Mouse (Mus musculus): ENCODE data around the gene Gan. TPM values are rescaled to one million over a fixed set of nuclear protein-coding genes. Genes with fewer than 3 reads are reported as not detected.

The Gan gene
- polyA plus RNA-seq, 1 experiment from 2014 or later, result 0.60 TPM

DNA sequence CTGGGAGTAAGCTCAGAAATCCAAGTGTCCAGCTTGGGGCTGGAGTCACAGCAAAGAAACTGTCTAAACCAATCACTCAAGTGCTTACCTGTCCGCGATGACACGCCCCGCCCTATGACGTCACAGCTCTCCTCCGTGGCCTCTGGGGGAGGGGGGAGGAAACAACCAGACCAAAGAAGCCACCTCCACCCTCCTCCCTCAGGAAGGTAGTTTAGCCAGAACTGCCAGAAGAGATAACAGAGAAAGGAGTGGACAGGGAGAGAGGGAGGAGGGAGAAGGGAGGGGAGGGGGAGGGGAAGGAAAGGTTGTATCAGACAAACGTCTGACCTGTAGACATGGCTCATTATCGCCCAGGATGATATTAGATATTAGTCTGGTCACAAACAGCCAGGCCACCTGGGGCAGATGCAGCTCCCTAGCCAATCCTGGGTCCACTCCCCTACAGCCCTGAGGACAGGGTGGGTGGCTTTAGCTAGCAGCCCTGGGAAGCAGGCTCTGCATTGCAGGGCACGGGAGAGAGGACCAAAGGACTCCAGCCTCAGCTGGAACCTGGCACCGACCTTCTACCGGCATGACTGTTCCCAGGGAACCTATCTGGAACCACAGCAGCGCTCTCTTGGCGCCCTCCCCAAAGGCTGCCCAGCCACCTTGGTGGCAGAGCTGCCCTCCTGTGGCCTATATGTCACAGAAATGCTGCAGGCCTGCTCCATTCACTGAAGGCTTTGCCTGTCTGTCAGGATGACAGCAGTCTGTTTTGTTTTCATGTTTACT is 42.1 kb upstream of the Gan start:
- Histone ChIP-seq H3K9ac (replicated peaks) (no peak overlapping the region), H3K27me3 (ENCODE audit: insufficient read depth, low read length) (no peaks in the 10 kb centered on the region), H3K4me2 (ENCODE audit: low read depth, low read length) (peak overlapping the region; percentile 26; the same call in 1 of the 2 replicates), H3K36me3 (replicated peaks; ENCODE audit: insufficient read depth, low read length) (no peaks in the 10 kb centered on the region; the same call in 1 of the 2 replicates), H3K27ac (ENCODE audit: low read depth) (no peak overlapping the region), H3K9me3 (ENCODE audit: low read length) (no peaks in the 10 kb centered on the region), H3K4me1 (ENCODE audit: insufficient read depth) (peaks cover 6% of the 10 kb centered on the region), H3K4me3 (ENCODE audit: low read depth, low read length) (no peak overlapping the region)
- TF ChIP-seq CTCF (IDR thresholded peaks at IDR 0.05; ENCODE audit: low read depth), result peak; percentile 41
- no peak for TF ChIP-seq EP300 (IDR thresholded peaks at IDR 0.05; ENCODE audit: low read depth)
- ATAC-seq (peak; percentile 38; the same call in 1 of the 2 replicates), DNase-seq (peak; percentile 44)
- 19% methylated on average over 13 of the region's 13 CpGs for WGBS (ENCODE audit: insufficient replicate concordance)

DNA sequence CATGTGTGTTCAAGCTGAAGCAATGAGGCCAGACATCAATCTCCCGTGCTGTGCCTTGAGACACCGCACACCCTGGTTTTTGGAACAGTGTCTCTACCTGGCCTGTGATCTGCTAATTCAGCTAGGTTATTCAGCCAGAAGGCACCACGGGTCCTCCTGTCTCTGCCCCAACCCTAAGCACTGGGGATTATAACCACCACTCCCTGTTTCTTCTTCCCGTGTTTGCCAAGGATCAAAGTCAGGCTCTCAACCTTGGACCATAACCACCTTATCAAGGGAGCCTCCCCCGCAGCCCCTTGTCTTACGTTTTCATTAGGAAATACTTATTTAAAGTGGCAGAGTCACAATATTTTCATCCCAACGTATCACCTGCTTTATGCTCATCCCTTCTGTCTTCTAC is 41.4 kb upstream of the Gan start:
- DNase-seq (no peak), ATAC-seq (no peak)
- Histone ChIP-seq H3K27me3 (ENCODE audit: insufficient read depth, low read length) (no peaks in the 10 kb centered on the region), H3K4me2 (ENCODE audit: low read depth, low read length) (no peak overlapping the region), H3K9me3 (ENCODE audit: low read length) (no peaks in the 10 kb centered on the region), H3K9ac (replicated peaks) (no peak overlapping the region), H3K4me1 (ENCODE audit: insufficient read depth) (peaks cover 6% of the 10 kb centered on the region), H3K36me3 (replicated peaks; ENCODE audit: insufficient read depth, low read length) (no peaks in the 10 kb centered on the region; the same call in 1 of the 2 replicates), H3K4me3 (ENCODE audit: low read depth, low read length) (no peak overlapping the region), H3K27ac (ENCODE audit: low read depth) (no peak overlapping the region)
- TF ChIP-seq EP300 (IDR thresholded peaks at IDR 0.05; ENCODE audit: low read depth), result no peak
- no peak for TF ChIP-seq CTCF (IDR thresholded peaks at IDR 0.05; ENCODE audit: low read depth)
- WGBS (ENCODE audit: insufficient replicate concordance), result 65% methylated on average over 7 of the region's 7 CpGs

DNA sequence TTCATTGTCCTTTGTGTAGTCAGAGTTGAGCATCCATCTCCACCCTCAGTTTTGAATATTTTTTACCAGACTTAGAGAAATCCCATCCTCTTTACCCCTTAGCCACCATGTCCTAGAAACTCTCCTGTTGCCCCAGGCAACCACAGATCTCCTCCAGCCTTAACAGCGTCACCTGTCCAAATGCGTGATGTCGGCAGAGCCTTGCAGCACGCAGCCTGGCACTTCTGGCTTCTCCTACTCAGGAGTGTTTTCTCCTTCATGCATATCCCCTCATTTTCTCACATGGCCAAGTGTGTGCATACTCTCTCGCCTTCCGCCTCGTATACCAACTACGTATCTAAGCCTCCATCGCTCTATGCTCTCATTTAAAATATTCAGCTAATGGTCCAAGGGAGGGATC is 39.5 kb upstream of the Gan start:
- H3K4me3 ChIP-seq (ENCODE audit: low read depth, low read length), result no peak overlapping the region
- TF ChIP-seq CTCF (IDR thresholded peaks at IDR 0.05; ENCODE audit: low read depth) (no peak), EP300 (IDR thresholded peaks at IDR 0.05; ENCODE audit: low read depth) (no peak)
- no peak for ATAC-seq
- no peak overlapping the region for H3K27ac ChIP-seq (ENCODE audit: low read depth)
- no peak overlapping the region for H3K9ac ChIP-seq (replicated peaks)
- H3K4me2 ChIP-seq (ENCODE audit: low read depth, low read length), result no peak overlapping the region
- peaks cover 6% of the 10 kb centered on the region for H3K4me1 ChIP-seq (ENCODE audit: insufficient read depth)
- DNase-seq, result no peak
- no peaks in the 10 kb centered on the region for H3K9me3 ChIP-seq (ENCODE audit: low read length)
- no peaks in the 10 kb centered on the region for H3K27me3 ChIP-seq (ENCODE audit: insufficient read depth, low read length)
- no peaks in the 10 kb centered on the region; the same call in 1 of the 2 replicates for H3K36me3 ChIP-seq (replicated peaks; ENCODE audit: insufficient read depth, low read length)
- 90% methylated on average over 9 of the region's 9 CpGs for WGBS (ENCODE audit: insufficient replicate concordance)

DNA sequence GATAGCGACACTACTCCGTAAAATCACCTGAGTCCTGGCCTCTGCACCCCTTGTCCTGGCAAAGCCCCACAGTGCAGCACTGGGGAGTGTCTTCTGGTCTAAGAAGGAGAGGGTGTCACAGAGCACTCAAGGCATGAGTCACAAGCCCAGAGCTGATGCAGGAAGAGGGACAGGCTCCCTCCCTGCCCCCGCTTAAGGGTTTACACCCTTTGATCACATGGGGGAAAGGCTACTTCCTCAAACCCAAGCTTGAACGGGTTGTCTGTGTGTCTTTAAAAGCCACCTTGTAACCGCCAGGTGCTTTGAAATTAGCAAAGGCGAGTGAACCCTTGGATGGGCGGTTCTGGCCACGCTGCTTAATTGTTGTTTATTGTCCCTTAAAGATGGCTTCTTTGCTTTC is 36.7 kb upstream of the Gan start:
- Histone ChIP-seq H3K9ac (replicated peaks) (no peak overlapping the region), H3K27ac (ENCODE audit: low read depth) (no peak overlapping the region), H3K36me3 (replicated peaks; ENCODE audit: insufficient read depth, low read length) (no peaks in the 10 kb centered on the region; the same call in 1 of the 2 replicates), H3K4me1 (ENCODE audit: insufficient read depth) (no peaks in the 10 kb centered on the region), H3K27me3 (ENCODE audit: insufficient read depth, low read length) (no peaks in the 10 kb centered on the region), H3K4me2 (ENCODE audit: low read depth, low read length) (no peak overlapping the region), H3K9me3 (ENCODE audit: low read length) (no peaks in the 10 kb centered on the region), H3K4me3 (ENCODE audit: low read depth, low read length) (no peak overlapping the region)
- no peak for TF ChIP-seq EP300 (IDR thresholded peaks at IDR 0.05; ENCODE audit: low read depth)
- TF ChIP-seq CTCF (IDR thresholded peaks at IDR 0.05; ENCODE audit: low read depth), result no peak
- ATAC-seq, result no peak
- DNase-seq, result peak; percentile 22
- 46% methylated on average over 8 of the region's 8 CpGs for WGBS (ENCODE audit: insufficient replicate concordance)

DNA sequence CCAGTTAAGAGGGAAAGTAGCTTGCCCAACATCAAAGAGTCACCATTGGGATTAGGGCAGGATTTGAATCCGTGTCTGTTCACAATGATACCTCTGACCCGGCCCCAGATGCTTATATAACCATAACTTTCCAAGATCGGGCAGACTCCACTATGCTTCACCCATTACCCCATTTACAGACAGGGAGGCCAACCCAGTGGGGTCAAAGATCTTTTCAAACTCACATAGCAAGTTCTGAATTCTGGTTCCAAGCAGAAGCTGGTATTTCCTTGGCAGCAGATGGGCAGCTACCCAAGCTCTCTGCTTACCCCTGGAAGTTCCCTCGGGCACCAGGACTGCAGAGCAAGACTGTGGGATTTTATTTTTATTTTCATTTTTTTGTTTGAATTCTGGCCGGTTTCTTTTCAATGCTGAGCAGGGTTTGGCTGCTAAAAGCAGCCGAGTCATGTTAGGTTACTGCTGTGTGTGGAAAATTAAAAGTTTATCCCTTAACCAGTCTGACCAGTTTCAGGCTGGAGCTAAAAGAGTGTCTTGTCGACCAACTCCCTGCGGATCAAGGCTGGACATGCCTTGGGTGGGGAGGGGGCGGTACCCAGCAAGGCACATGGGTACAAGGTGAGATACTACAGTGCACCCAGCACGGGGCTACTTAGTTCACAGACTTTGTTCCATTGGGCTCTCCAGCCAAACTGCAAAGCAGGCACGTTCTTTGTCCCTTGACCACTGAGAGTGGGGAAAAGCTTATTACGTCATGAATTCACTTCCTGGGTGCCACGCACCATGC is 33.9 kb upstream of the Gan start:
- Histone ChIP-seq H3K4me3 (ENCODE audit: low read depth, low read length) (no peak overlapping the region), H3K27me3 (ENCODE audit: insufficient read depth, low read length) (no peaks in the 10 kb centered on the region), H3K27ac (ENCODE audit: low read depth) (no peak overlapping the region), H3K4me1 (ENCODE audit: insufficient read depth) (no peaks in the 10 kb centered on the region), H3K36me3 (replicated peaks; ENCODE audit: insufficient read depth, low read length) (no peaks in the 10 kb centered on the region; the same call in 1 of the 2 replicates), H3K9ac (replicated peaks) (no peak overlapping the region), H3K9me3 (ENCODE audit: low read length) (no peaks in the 10 kb centered on the region), H3K4me2 (ENCODE audit: low read depth, low read length) (no peak overlapping the region)
- TF ChIP-seq CTCF (IDR thresholded peaks at IDR 0.05; ENCODE audit: low read depth) (no peak), EP300 (IDR thresholded peaks at IDR 0.05; ENCODE audit: low read depth) (no peak)
- DNase-seq (no peak), ATAC-seq (no peak)
- WGBS (ENCODE audit: insufficient replicate concordance), result 65% methylated on average over 13 of the region's 13 CpGs

DNA sequence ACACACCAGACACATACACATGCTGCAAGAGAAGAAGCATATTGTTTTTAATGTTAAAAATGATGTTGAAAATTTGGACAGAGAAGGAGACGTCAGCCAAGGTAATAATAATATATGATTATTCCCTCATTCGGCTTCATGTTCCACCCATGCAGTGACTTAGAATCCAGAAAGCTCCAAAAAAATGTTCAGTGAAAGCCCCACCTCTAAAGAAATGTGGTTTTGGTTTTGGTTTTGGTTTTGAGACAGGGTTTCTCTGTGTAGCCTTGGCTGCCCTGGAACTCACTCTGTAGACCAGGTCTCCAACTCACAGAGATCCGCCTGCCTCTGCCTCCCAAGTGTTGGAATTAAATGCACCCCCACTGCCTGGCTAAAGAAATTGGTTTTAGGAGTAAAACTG is 32.1 kb upstream of the Gan start:
- no peak for ATAC-seq
- 75% methylated on average over 3 of the region's 3 CpGs for WGBS (ENCODE audit: insufficient replicate concordance)

More for the DNA sequence above, 32.1 kb upstream of the Gan start:
- no peaks in the 10 kb centered on the region for H3K4me1 ChIP-seq (ENCODE audit: insufficient read depth)
- no peak overlapping the region for H3K4me3 ChIP-seq (ENCODE audit: low read depth, low read length)
- H3K4me2 ChIP-seq (ENCODE audit: low read depth, low read length), result no peak overlapping the region
- TF ChIP-seq EP300 (IDR thresholded peaks at IDR 0.05; ENCODE audit: low read depth) (no peak), CTCF (IDR thresholded peaks at IDR 0.05; ENCODE audit: low read depth) (no peak)
- no peak overlapping the region for H3K9ac ChIP-seq (replicated peaks)
- no peak overlapping the region for H3K27ac ChIP-seq (ENCODE audit: low read depth)
- no peaks in the 10 kb centered on the region for H3K9me3 ChIP-seq (ENCODE audit: low read length)
- no peak for DNase-seq
- no peaks in the 10 kb centered on the region for H3K27me3 ChIP-seq (ENCODE audit: insufficient read depth, low read length)
- H3K36me3 ChIP-seq (replicated peaks; ENCODE audit: insufficient read depth, low read length), result no peaks in the 10 kb centered on the region; the same call in 1 of the 2 replicates
